Mouse (Mus musculus): Measurements from ENCODE around the gene Ankrd60. TPM values are rescaled to one million over a fixed set of nuclear protein-coding genes. Genes with fewer than 3 reads are reported as not detected.

The Ankrd60 gene
- total RNA-seq (2021): not detected
- long read RNA-seq, experiment 1: 0 reads
- long read RNA-seq, experiment 2: 0 reads

- no peak for DNase-seq
- intact Hi-C loops (cut with DNase I): no loop called here
These were observed at the start of gene Ankrd60 for GRCm38 (mm10) chr2:173577669-173578557. TSS of gene Ankrd60 (minus strand) at chr2:173578365.

- no peak for DNase-seq
- intact Hi-C loops (cut with DNase I): no loop called here
These were observed 47.6 kb upstream of the Ankrd60 start for GRCm38 (mm10) chr2:173625786-173626185.

GRCm38 (mm10) chr2:173624667-173625066 lies 46.5 kb upstream of the Ankrd60 start:
- intact Hi-C loops (cut with DNase I): no loop called here
- DNase-seq: no peak

GRCm38 (mm10) chr2:173622173-173622601 lies 44.0 kb upstream of the Ankrd60 start:
- intact Hi-C loops (cut with DNase I): no loop called here
- DNase-seq: peak; percentile 54 to 63

GRCm38 (mm10) chr2:173620645-173621044 lies 42.5 kb upstream of the Ankrd60 start:
- intact Hi-C loops (cut with DNase I): no loop called here
- DNase-seq: no peak

- DNase-seq: no peak
- intact Hi-C loops (cut with DNase I): no loop called here
These were observed 41.0 kb upstream of the Ankrd60 start for GRCm38 (mm10) chr2:173619132-173619531.

GRCm38 (mm10) chr2:173616156-173616555 lies 38.0 kb upstream of the Ankrd60 start:
- no peak for DNase-seq
- intact Hi-C loops (cut with DNase I): no loop called here

- DNase-seq: no peak
- intact Hi-C loops (cut with DNase I): no loop called here
These were observed 37.4 kb upstream of the Ankrd60 start for GRCm38 (mm10) chr2:173615378-173616081.

- intact Hi-C loops (cut with DNase I): no loop called here
- peak; percentile 30 to 32 for DNase-seq
These were observed 30.1 kb upstream of the Ankrd60 start for GRCm38 (mm10) chr2:173608020-173608958.

GRCm38 (mm10) chr2:173606415-173606804 lies 28.2 kb upstream of the Ankrd60 start:
- no peak for DNase-seq
- intact Hi-C loops (cut with DNase I): no loop called here

- no peak for DNase-seq
- intact Hi-C loops (cut with DNase I): no loop called here
These were observed 27.7 kb upstream of the Ankrd60 start for GRCm38 (mm10) chr2:173605713-173606414.

GRCm38 (mm10) chr2:173601861-173602260 lies 23.7 kb upstream of the Ankrd60 start:
- no peak for DNase-seq
- intact Hi-C loops (cut with DNase I): no loop called here

GRCm38 (mm10) chr2:173595374-173595781 lies 17.2 kb upstream of the Ankrd60 start:
- intact Hi-C loops (cut with DNase I): no loop called here
- no peak for DNase-seq

- intact Hi-C loops (cut with DNase I): no loop called here
These were observed 16.3 kb upstream of the Ankrd60 start for GRCm38 (mm10) chr2:173594313-173595063.

GRCm38 (mm10) chr2:173593841-173594240 lies 15.7 kb upstream of the Ankrd60 start:
- intact Hi-C loops (cut with DNase I): no loop called here

More at GRCm38 (mm10) chr2:173594313-173595063, 16.3 kb upstream of the Ankrd60 start:
- no peak for DNase-seq

GRCm38 (mm10) chr2:173592781-173593180 lies 14.6 kb upstream of the Ankrd60 start:
- intact Hi-C loops (cut with DNase I): no loop called here

More at GRCm38 (mm10) chr2:173593841-173594240, 15.7 kb upstream of the Ankrd60 start:
- no peak for DNase-seq

GRCm38 (mm10) chr2:173587411-173587810 lies 9.2 kb upstream of the Ankrd60 start:
- no peak for DNase-seq
- intact Hi-C loops (cut with DNase I): loop anchor here (5.0 to 10.0 kb wide), 5 partner anchors 490 to 1317 kb away; partner anchors contain the start of genes Gnas, Npepl1 and Stx16

More at GRCm38 (mm10) chr2:173592781-173593180, 14.6 kb upstream of the Ankrd60 start:
- DNase-seq: no peak

GRCm38 (mm10) chr2:173586118-173586968 lies 8.2 kb upstream of the Ankrd60 start:
- peak; percentile 73 to 78 for DNase-seq
- intact Hi-C loops (cut with DNase I): loop anchor here (5.0 to 10.0 kb wide), 5 partner anchors 491 to 1318 kb away; partner anchors contain the start of genes Gnas, Npepl1 and Stx16

Measured in gastrocnemius, postnatal 36 days (tissue).